Mouse (Mus musculus): ENCODE data around the gene Hagh. TPM values are rescaled to one million over a fixed set of nuclear protein-coding genes. Genes with fewer than 3 reads are reported as not detected.

The Hagh gene
- polyA plus RNA-seq (2012; rRNA removed): 195 and 209 TPM in 2 replicates

GRCm38 (mm10) chr17:24839842-24840241 is at the start of gene Hagh:
TSS of gene Hagh (plus strand) at chr17:24840143.
- TF ChIP-seq POLR2A (IDR thresholded peaks at IDR 0.05; ENCODE audit: borderline replicate concordance, insufficient read depth, low read length) (no peak), CTCF (IDR thresholded peaks at IDR 0.05; ENCODE audit: borderline replicate concordance, insufficient read depth, low read depth, low read length) (no peak)
- 68% methylated on average over 8 of the region's 8 CpGs for WGBS
- Histone ChIP-seq H3K27ac (ENCODE audit: insufficient read depth, low read length) (no peak within 1 kb of the TSS), H3K4me1 (ENCODE audit: control insufficient read depth, insufficient read depth, low read length) (no peaks in the 10 kb centered on the region), H3K27me3 (ENCODE audit: control insufficient read depth, insufficient read depth, low read length) (no peaks in the 10 kb centered on the region), H3K4me3 (replicated peaks; ENCODE audit: insufficient read depth, low read depth, low read length) (no peak within 1 kb of the TSS)
- no peak for DNase-seq

GRCm38 (mm10) chr17:24792190-24792589 is 47.8 kb upstream of the Hagh start:
- Histone ChIP-seq H3K27ac (ENCODE audit: insufficient read depth, low read length) (no peak overlapping the region), H3K4me3 (replicated peaks; ENCODE audit: insufficient read depth, low read depth, low read length) (no peak overlapping the region), H3K4me1 (ENCODE audit: control insufficient read depth, insufficient read depth, low read length) (no peaks in the 10 kb centered on the region), H3K27me3 (ENCODE audit: control insufficient read depth, insufficient read depth, low read length) (no peaks in the 10 kb centered on the region)
- TF ChIP-seq POLR2A (IDR thresholded peaks at IDR 0.05; ENCODE audit: borderline replicate concordance, insufficient read depth, low read length): no peak
- 69% methylated on average over 8 of the region's 8 CpGs for WGBS
- no peak for DNase-seq

- DNase-seq: peak in 1 of 2 experiments; percentile 22
- TF ChIP-seq POLR2A (IDR thresholded peaks at IDR 0.05; ENCODE audit: borderline replicate concordance, insufficient read depth, low read length): no peak
- no peak for TF ChIP-seq CTCF (IDR thresholded peaks at IDR 0.05; ENCODE audit: borderline replicate concordance, insufficient read depth, low read depth, low read length)
- no peaks in the 10 kb centered on the region; the same call in 1 of the 2 replicates for H3K27me3 ChIP-seq (ENCODE audit: control insufficient read depth, insufficient read depth, low read length)
- no peak overlapping the region for H3K27ac ChIP-seq (ENCODE audit: insufficient read depth, low read length)
- no peak overlapping the region for H3K4me3 ChIP-seq (replicated peaks; ENCODE audit: insufficient read depth, low read depth, low read length)
- WGBS: 49% methylated on average over 12 of the region's 12 CpGs
- H3K4me1 ChIP-seq (ENCODE audit: control insufficient read depth, insufficient read depth, low read length): no peaks in the 10 kb centered on the region
Observed at GRCm38 (mm10) chr17:24794791-24795190, 45.2 kb upstream of the Hagh start.

- Histone ChIP-seq H3K4me3 (replicated peaks; ENCODE audit: insufficient read depth, low read depth, low read length) (no peak overlapping the region), H3K27ac (ENCODE audit: insufficient read depth, low read length) (no peak overlapping the region), H3K27me3 (ENCODE audit: control insufficient read depth, insufficient read depth, low read length) (no peaks in the 10 kb centered on the region; the same call in 1 of the 2 replicates), H3K4me1 (ENCODE audit: control insufficient read depth, insufficient read depth, low read length) (no peaks in the 10 kb centered on the region)
- TF ChIP-seq POLR2A (IDR thresholded peaks at IDR 0.05; ENCODE audit: borderline replicate concordance, insufficient read depth, low read length): no peak
- no peak for TF ChIP-seq CTCF (IDR thresholded peaks at IDR 0.05; ENCODE audit: borderline replicate concordance, insufficient read depth, low read depth, low read length)
- no peak for DNase-seq
- 68% methylated on average over 3 of the region's 3 CpGs for WGBS
Observed at GRCm38 (mm10) chr17:24796969-24797368, 43.0 kb upstream of the Hagh start.

- DNase-seq: no peak
- no peaks in the 10 kb centered on the region for H3K4me1 ChIP-seq (ENCODE audit: control insufficient read depth, insufficient read depth, low read length)
- H3K27ac ChIP-seq (ENCODE audit: insufficient read depth, low read length): no peak overlapping the region
- WGBS: 60% methylated on average over 9 of the region's 9 CpGs
- no peaks in the 10 kb centered on the region; the same call in 1 of the 2 replicates for H3K27me3 ChIP-seq (ENCODE audit: control insufficient read depth, insufficient read depth, low read length)
- TF ChIP-seq CTCF (IDR thresholded peaks at IDR 0.05; ENCODE audit: borderline replicate concordance, insufficient read depth, low read depth, low read length) (no peak), POLR2A (IDR thresholded peaks at IDR 0.05; ENCODE audit: borderline replicate concordance, insufficient read depth, low read length) (no peak)
- H3K4me3 ChIP-seq (replicated peaks; ENCODE audit: insufficient read depth, low read depth, low read length): no peak overlapping the region
Observed at GRCm38 (mm10) chr17:24798229-24798628, 41.7 kb upstream of the Hagh start.

- Histone ChIP-seq H3K27me3 (ENCODE audit: control insufficient read depth, insufficient read depth, low read length) (no peaks in the 10 kb centered on the region; the same call in 1 of the 2 replicates), H3K27ac (ENCODE audit: insufficient read depth, low read length) (no peak overlapping the region), H3K4me1 (ENCODE audit: control insufficient read depth, insufficient read depth, low read length) (no peaks in the 10 kb centered on the region), H3K4me3 (replicated peaks; ENCODE audit: insufficient read depth, low read depth, low read length) (no peak overlapping the region)
- WGBS: 90% methylated on average over 4 of the region's 4 CpGs
- no peak for DNase-seq
- TF ChIP-seq CTCF (IDR thresholded peaks at IDR 0.05; ENCODE audit: borderline replicate concordance, insufficient read depth, low read depth, low read length) (no peak), POLR2A (IDR thresholded peaks at IDR 0.05; ENCODE audit: borderline replicate concordance, insufficient read depth, low read length) (no peak)
Observed at GRCm38 (mm10) chr17:24799476-24799875, 40.5 kb upstream of the Hagh start.

- TF ChIP-seq CTCF (IDR thresholded peaks at IDR 0.05; ENCODE audit: borderline replicate concordance, insufficient read depth, low read depth, low read length): no peak
- no peak for TF ChIP-seq POLR2A (IDR thresholded peaks at IDR 0.05; ENCODE audit: borderline replicate concordance, insufficient read depth, low read length)
- Histone ChIP-seq H3K4me3 (replicated peaks; ENCODE audit: insufficient read depth, low read depth, low read length) (no peak overlapping the region), H3K27me3 (ENCODE audit: control insufficient read depth, insufficient read depth, low read length) (no peaks in the 10 kb centered on the region; the same call in 1 of the 2 replicates), H3K4me1 (ENCODE audit: control insufficient read depth, insufficient read depth, low read length) (0 out of 2 replicates have a peak, but pooled peaks cover 2% of the 10 kb centered on the region), H3K27ac (ENCODE audit: insufficient read depth, low read length) (no peak overlapping the region)
- 43% methylated on average over 3 of the region's 3 CpGs for WGBS
- DNase-seq: no peak
Observed at GRCm38 (mm10) chr17:24800524-24800923, 39.4 kb upstream of the Hagh start.
